In the genomic region with DNA sequence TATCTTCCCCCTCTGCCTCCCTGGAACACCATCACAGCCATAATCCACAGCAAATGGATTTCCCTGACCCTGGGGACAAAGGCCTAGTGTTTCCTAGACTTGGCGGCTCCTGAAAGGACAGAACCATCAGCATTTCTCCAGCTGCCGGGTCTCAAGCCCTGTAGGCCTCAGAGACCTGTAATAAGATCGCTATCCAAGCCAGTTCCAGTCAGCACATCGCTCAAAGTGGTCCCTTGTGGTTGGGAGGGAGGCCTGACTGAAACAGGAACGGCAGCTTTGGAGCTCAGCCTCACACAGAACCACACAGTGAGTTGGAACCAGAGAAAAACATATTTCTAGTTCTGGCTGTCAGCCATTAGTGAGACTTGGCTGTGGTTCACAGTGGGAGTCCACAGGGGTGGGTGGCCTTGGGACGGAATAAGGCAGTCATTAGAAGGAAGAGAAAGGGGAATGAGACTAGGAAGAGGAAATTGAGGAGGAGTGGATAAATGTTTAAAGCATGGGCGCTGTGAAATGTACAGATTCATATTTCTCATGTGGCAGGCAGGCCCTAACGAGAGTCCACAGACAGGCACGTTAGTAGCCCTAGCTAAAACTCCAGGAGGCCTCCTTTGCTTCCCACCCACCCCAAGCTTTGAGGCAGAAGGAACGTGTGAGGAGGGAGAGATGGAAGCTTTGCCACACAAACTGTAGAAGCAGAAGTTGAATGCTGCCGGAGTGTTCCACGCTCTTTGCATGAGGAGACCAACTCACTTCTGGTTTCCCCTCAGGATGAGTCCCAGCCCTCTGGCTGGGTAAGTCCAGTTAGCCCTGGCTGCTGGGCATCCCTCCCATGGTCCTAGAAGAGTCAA, we compare ENCODE assay signal across 9 mouse cellular contexts. TPM values are rescaled to one million over a fixed set of nuclear protein-coding genes. Genes with fewer than 3 reads are reported as not detected.
DNase-seq lines count a peak whose midpoint lies in the region; ATAC-seq and TF ChIP-seq lines count a peak whose summit lies in the region.
"Had no signal": no experiment of that assay in that cellular context is flagged by ENCODE, and none has a peak within 500 bp of the region (broad histone marks: within the 10 kb centered on the region; RNA-seq: fewer than 3 reads in every experiment).

No protein-coding gene starts in this region.

- H3K27ac ChIP-seq in forebrain, embryonic 12.5 days = peak overlapping the region; percentile 63
- peak overlapping the region; percentile 50 for H3K27ac ChIP-seq in heart, embryonic 15.5 days
- peak overlapping the region; percentile 92 for H3K27ac ChIP-seq in kidney, embryonic 15.5 days
- H3K27ac ChIP-seq in limb, embryonic 14.5 days (replicated peaks; ENCODE audit: low read depth, low read length) = peak overlapping the region; percentile 87
- H3K27ac ChIP-seq in olfactory bulb, adult 2 months (ENCODE audit: insufficient read depth, low read depth, low read length) = peak overlapping the region; percentile 77

- H3K4me2 ChIP-seq in forebrain, embryonic 12.5 days = no peak overlapping the region
- H3K4me2 ChIP-seq in heart, embryonic 15.5 days = no peak overlapping the region
- H3K4me2 ChIP-seq in kidney, embryonic 15.5 days = no peak overlapping the region
- no peak overlapping the region for H3K4me2 ChIP-seq in limb, embryonic 14.5 days (replicated peaks; ENCODE audit: low read depth, low read length, severe bottlenecking)

- H3K4me1 ChIP-seq in forebrain, embryonic 12.5 days = peaks cover 24% of the 10 kb centered on the region
- H3K4me1 ChIP-seq in heart, embryonic 15.5 days (replicated peaks) = peaks cover 8% of the 10 kb centered on the region; the same call in 1 of the 2 replicates
- peaks cover 62% of the 10 kb centered on the region for H3K4me1 ChIP-seq in kidney, embryonic 15.5 days
- peaks cover 67% of the 10 kb centered on the region for H3K4me1 ChIP-seq in limb, embryonic 14.5 days (ENCODE audit: control insufficient read depth, insufficient read depth, low read length)
- peaks cover 50% of the 10 kb centered on the region for H3K4me1 ChIP-seq in olfactory bulb, adult 2 months (ENCODE audit: control insufficient read depth, insufficient read depth, low read length)

- H3K4me3 ChIP-seq in forebrain, embryonic 12.5 days (replicated peaks) = no peak overlapping the region
- no peak overlapping the region for H3K4me3 ChIP-seq in heart, embryonic 15.5 days
- no peak overlapping the region for H3K4me3 ChIP-seq in kidney, embryonic 15.5 days (replicated peaks)
- H3K4me3 ChIP-seq in limb, embryonic 14.5 days (replicated peaks; ENCODE audit: low read length) = no peak overlapping the region
- H3K4me3 ChIP-seq in olfactory bulb, adult 2 months (ENCODE audit: insufficient read depth, low read depth, low read length) = no peak overlapping the region
- H3K4me3 ChIP-seq: erythroblast, embryonic 14.5 days had no signal

- TF ChIP-seq CTCF in olfactory bulb, adult 2 months (IDR thresholded peaks at IDR 0.05; ENCODE audit: insufficient read depth, low read depth, low read length) = no peak

- no peaks in the 10 kb centered on the region for H3K9me3 ChIP-seq in forebrain, embryonic 12.5 days
- no peaks in the 10 kb centered on the region for H3K9me3 ChIP-seq in heart, embryonic 15.5 days (replicated peaks)
- no peaks in the 10 kb centered on the region for H3K9me3 ChIP-seq in kidney, embryonic 15.5 days (replicated peaks)
- no peaks in the 10 kb centered on the region for H3K9me3 ChIP-seq in limb, embryonic 14.5 days (ENCODE audit: control insufficient read depth, low read length)

- DNase-seq in layer of hippocampus, adult 18-20 months (ENCODE audit: low spot score in 2 of 2) = peak; percentile 53 to 76
- DNase-seq in layer of hippocampus, adult 9-10 months (ENCODE audit: low spot score) = no peak
- DNase-seq in limb, embryonic 14.5 days (ENCODE audit: low spot score) = peak; percentile 91
- no peak for DNase-seq in thymus, postnatal 25 days

- no peak for ATAC-seq in forebrain, embryonic 12.5 days (ENCODE audit: low FRiP score)
- ATAC-seq in heart, embryonic 15.5 days (replicated peaks; ENCODE audit: insufficient number of reproducible peaks, insufficient read depth, low FRiP score, low read depth) = peak; percentile 54
- peak; percentile 82 for ATAC-seq in kidney, embryonic 15.5 days (replicated peaks; ENCODE audit: low FRiP score)
- peak; percentile 92 for ATAC-seq in limb, embryonic 14.5 days (ENCODE audit: low FRiP score, low read depth)

- H3K36me3 ChIP-seq in forebrain, embryonic 12.5 days (replicated peaks) = no peaks in the 10 kb centered on the region
- no peaks in the 10 kb centered on the region for H3K36me3 ChIP-seq in heart, embryonic 15.5 days
- H3K36me3 ChIP-seq in kidney, embryonic 15.5 days = no peaks in the 10 kb centered on the region
- no peaks in the 10 kb centered on the region for H3K36me3 ChIP-seq in limb, embryonic 14.5 days (ENCODE audit: control insufficient read depth, insufficient read depth, low read length)

- TF ChIP-seq POLR2A in limb, embryonic 14.5 days (IDR thresholded peaks at IDR 0.05; ENCODE audit: borderline replicate concordance, extremely low read depth, insufficient read depth, insufficient read length) = no peak
- TF ChIP-seq POLR2A in olfactory bulb, adult 2 months (IDR thresholded peaks at IDR 0.05; ENCODE audit: insufficient read depth, low read depth, low read length) = no peak

- no peak overlapping the region for H3K9ac ChIP-seq in forebrain, embryonic 12.5 days
- no peak overlapping the region for H3K9ac ChIP-seq in heart, embryonic 15.5 days
- no peak overlapping the region for H3K9ac ChIP-seq in kidney, embryonic 15.5 days
- H3K9ac ChIP-seq in limb, embryonic 14.5 days (ENCODE audit: low read depth, low read length, severe bottlenecking) = no peak overlapping the region

- 59% methylated on average over 12 of the region's 12 CpGs for WGBS in forebrain, embryonic 12.5 days
- WGBS in heart, embryonic 15.5 days = 49% methylated on average over 12 of the region's 12 CpGs
- 37% methylated on average over 12 of the region's 12 CpGs for WGBS in kidney, embryonic 15.5 days
- 21% methylated on average over 12 of the region's 12 CpGs for WGBS in limb, embryonic 14.5 days
- WGBS in olfactory bulb, adult 2 months = 25% methylated on average over 12 of the region's 12 CpGs

- H3K27me3 ChIP-seq in forebrain, embryonic 12.5 days = no peaks in the 10 kb centered on the region
- peaks cover 13% of the 10 kb centered on the region; the same call in 1 of the 2 replicates for H3K27me3 ChIP-seq in heart, embryonic 15.5 days
- H3K27me3 ChIP-seq in kidney, embryonic 15.5 days = no peaks in the 10 kb centered on the region
- H3K27me3 ChIP-seq in limb, embryonic 14.5 days (ENCODE audit: control insufficient read depth, insufficient read depth, low read length) = no peaks in the 10 kb centered on the region

RNA-seq across cellular contexts. Expression of a gene that starts 43.7 kb away (rescaled TPM):
- 100 to 1,000 TPM in 1 of 2 experiments, 10 to 100 TPM in 1; 99.6 to 102 TPM for total RNA-seq in layer of hippocampus, adult 18-20 months (2021)
- 56.1 and 148 TPM in 2 replicates for polyA plus RNA-seq in forebrain, embryonic 12.5 days (2016; fragmentation: Nextera tagmentation; extraction: Ambion mirVana)
- polyA plus RNA-seq in heart, embryonic 15.5 days (2015; fragmentation: Nextera tagmentation; extraction: Ambion mirVana) = 28.5 and 40.2 TPM in 2 replicates
- polyA plus RNA-seq in kidney, embryonic 15.5 days (2015; fragmentation: Nextera tagmentation; extraction: Ambion mirVana) = 40.3 and 45.5 TPM in 2 replicates
- polyA plus RNA-seq in limb, embryonic 14.5 days (2012; rRNA removed) = 103 and 120 TPM in 2 replicates
- polyA plus RNA-seq in limb, embryonic 14.5 days (2014; fragmentation: Nextera tagmentation; extraction: Ambion mirVana) = 69.8 and 73.7 TPM in 2 replicates
- polyA plus RNA-seq in olfactory bulb, adult 2 months (2012; ENCODE audit: insufficient read depth, insufficient read length, low replicate concordance, missing spikeins) = not detected in 2 replicates

RNA-seq across cellular contexts. Expression of a gene that starts 56.9 kb away (rescaled TPM):
- total RNA-seq in layer of hippocampus, adult 18-20 months (2021) = under 1 TPM; 0.28 to 0.35 TPM
- polyA plus RNA-seq in forebrain, embryonic 12.5 days (2016; fragmentation: Nextera tagmentation; extraction: Ambion mirVana) = 0.38 and 0.57 TPM in 2 replicates
- polyA plus RNA-seq in heart, embryonic 15.5 days (2015; fragmentation: Nextera tagmentation; extraction: Ambion mirVana) = 0.04 TPM in 1 of 2 replicates, not detected in the other
- 0.22 and 0.28 TPM in 2 replicates for polyA plus RNA-seq in kidney, embryonic 15.5 days (2015; fragmentation: Nextera tagmentation; extraction: Ambion mirVana)
- polyA plus RNA-seq in limb, embryonic 14.5 days (2012; rRNA removed) = 1.7 and 2.1 TPM in 2 replicates
- polyA plus RNA-seq in limb, embryonic 14.5 days (2014; fragmentation: Nextera tagmentation; extraction: Ambion mirVana) = 0.15 and 0.39 TPM in 2 replicates
- not detected in 2 replicates for polyA plus RNA-seq in olfactory bulb, adult 2 months (2012; ENCODE audit: insufficient read depth, insufficient read length, low replicate concordance, missing spikeins)
- polyA plus RNA-seq: erythroblast, embryonic 14.5 days had no signal

Comparison
In these comparisons a context has a peak if more than half of its experiments do, and no peak if none do; other contexts are left out.
1. DNase-seq: peak in layer of hippocampus, adult 18-20 months (2 of 2) and limb, embryonic 14.5 days (single experiment); none in layer of hippocampus, adult 9-10 months (single experiment) and thymus, postnatal 25 days (single experiment).
2. RNA of a gene that starts 43.7 kb away (polyA plus RNA-seq): 56.1 to 148 TPM in forebrain, embryonic 12.5 days, 69.8 to 120 TPM in limb, embryonic 14.5 days, 40.3 to 45.5 TPM in kidney, embryonic 15.5 days and 28.5 to 40.2 TPM in heart, embryonic 15.5 days; not detected in olfactory bulb, adult 2 months; every median in the first group is over 10 times any median in the second.
3. Peak in every context shown above with its lines, with median percentiles within 50 percentile points of each other: H3K27ac ChIP-seq.